Mouse (Mus musculus): ENCODE results near the gene Pdcl2. TPM values are rescaled to one million over a fixed set of nuclear protein-coding genes. Genes with fewer than 3 reads are reported as not detected.

Pdcl2 gene
- not detected in 2 replicates for polyA plus RNA-seq (2014; fragmentation: Nextera tagmentation; extraction: Ambion mirVana)

DNA sequence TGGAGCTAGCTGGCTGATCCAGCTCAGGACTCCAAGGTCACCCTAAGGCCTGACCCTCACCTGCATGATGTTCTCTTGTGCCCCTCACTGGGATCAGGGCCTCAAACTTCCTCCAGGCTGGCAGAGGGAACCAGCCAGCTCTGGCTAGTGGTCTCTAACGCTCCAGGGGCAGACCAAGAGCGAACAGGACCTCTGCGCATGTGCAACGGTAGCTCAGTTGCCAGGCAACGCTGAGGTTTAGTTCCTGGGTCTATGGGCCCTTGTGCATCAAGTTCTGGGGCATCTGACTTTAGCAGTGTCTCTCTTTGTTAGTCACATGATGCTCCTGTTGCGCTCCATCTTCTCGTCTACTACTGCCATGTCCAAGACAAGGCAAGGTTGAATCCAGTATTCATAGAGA lies at the start of gene Pdcl2:
Gene Pdcl2, minus strand, starts transcription at position 204 of the 400 bp plus-strand sequence.
- no peak for ATAC-seq (replicated peaks; ENCODE audit: insufficient number of reproducible peaks, low FRiP score, low TSS enrichment, low read depth)
- H3K27ac ChIP-seq (replicated peaks; ENCODE audit: low read depth, low read length), result no peak within 1 kb of the TSS
- no peak within 1 kb of the TSS for H3K4me2 ChIP-seq (ENCODE audit: low read depth, low read length)
- WGBS, result 91% methylated on average over 7 of the region's 7 CpGs
- no peaks in the 10 kb centered on the region for H3K36me3 ChIP-seq (replicated peaks; ENCODE audit: control insufficient read depth, insufficient read depth, low read depth, low read length)
- no peaks in the 10 kb centered on the region for H3K4me1 ChIP-seq (ENCODE audit: control insufficient read depth, insufficient read depth, low read length)
- no peak within 1 kb of the TSS for H3K4me3 ChIP-seq (ENCODE audit: low read depth, low read length)
- H3K9ac ChIP-seq (replicated peaks; ENCODE audit: low read length), result no peak within 1 kb of the TSS
- no peaks in the 10 kb centered on the region for H3K27me3 ChIP-seq (ENCODE audit: control insufficient read depth, insufficient read depth, low read length)
- no peaks in the 10 kb centered on the region for H3K9me3 ChIP-seq (replicated peaks; ENCODE audit: control insufficient read depth, low read length)
- DNase-seq (ENCODE audit: low spot score), result no peak

GRCm38 (mm10) chr5:76379216-76379615 lies 48.3 kb upstream of the Pdcl2 start:
- Histone ChIP-seq H3K27ac (replicated peaks; ENCODE audit: low read depth, low read length) (no peak overlapping the region), H3K9me3 (replicated peaks; ENCODE audit: control insufficient read depth, low read length) (no peaks in the 10 kb centered on the region), H3K27me3 (ENCODE audit: control insufficient read depth, insufficient read depth, low read length) (no peaks in the 10 kb centered on the region), H3K9ac (replicated peaks; ENCODE audit: low read length) (no peak overlapping the region), H3K36me3 (replicated peaks; ENCODE audit: control insufficient read depth, insufficient read depth, low read depth, low read length) (no peaks in the 10 kb centered on the region), H3K4me2 (ENCODE audit: low read depth, low read length) (no peak overlapping the region), H3K4me3 (ENCODE audit: low read depth, low read length) (no peak overlapping the region), H3K4me1 (ENCODE audit: control insufficient read depth, insufficient read depth, low read length) (no peaks in the 10 kb centered on the region)
- DNase-seq (ENCODE audit: low spot score) (no peak), ATAC-seq (replicated peaks; ENCODE audit: insufficient number of reproducible peaks, low FRiP score, low TSS enrichment, low read depth) (no peak)
- WGBS, result 41% methylated on average over 3 of the region's 3 CpGs

DNA sequence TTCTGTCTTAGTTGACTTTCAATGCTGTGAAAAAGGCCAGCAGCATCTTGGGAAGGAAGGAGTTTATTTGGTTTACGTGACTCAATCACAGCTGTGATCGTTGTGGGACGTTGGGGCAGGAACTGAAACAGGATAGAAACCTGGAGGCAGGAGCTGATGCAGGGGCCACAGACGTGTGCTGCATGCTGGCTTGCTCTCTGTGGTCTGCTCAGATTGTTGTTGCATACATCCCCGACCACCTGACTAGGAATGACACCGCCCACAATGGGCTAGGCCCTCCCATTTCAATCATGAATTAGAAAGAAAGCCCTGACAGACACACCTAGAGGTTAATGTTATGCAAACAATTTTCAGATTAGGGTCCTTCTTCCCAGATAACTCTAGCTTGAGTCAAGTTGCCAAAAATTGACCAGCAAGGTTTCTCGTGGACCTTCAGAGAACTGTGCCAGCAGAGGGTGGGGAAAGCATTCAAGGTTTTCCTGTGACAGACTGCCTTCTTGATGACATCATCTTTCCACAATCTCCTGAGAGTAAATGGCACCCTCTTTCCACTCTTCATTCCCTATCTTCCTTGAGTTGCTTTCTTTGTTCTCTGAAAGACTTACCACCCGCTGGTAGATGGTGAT lies 38.4 kb upstream of the Pdcl2 start:
- DNase-seq (ENCODE audit: low spot score) (no peak), ATAC-seq (replicated peaks; ENCODE audit: insufficient number of reproducible peaks, low FRiP score, low TSS enrichment, low read depth) (no peak)

GRCm38 (mm10) chr5:76365406-76365805 lies 34.5 kb upstream of the Pdcl2 start:
- Histone ChIP-seq H3K27me3 (ENCODE audit: control insufficient read depth, insufficient read depth, low read length) (peaks cover 2% of the 10 kb centered on the region; the same call in 1 of the 2 replicates), H3K4me2 (ENCODE audit: low read depth, low read length) (no peak overlapping the region), H3K9ac (replicated peaks; ENCODE audit: low read length) (no peak overlapping the region), H3K27ac (replicated peaks; ENCODE audit: low read depth, low read length) (no peak overlapping the region), H3K36me3 (replicated peaks; ENCODE audit: control insufficient read depth, insufficient read depth, low read depth, low read length) (no peaks in the 10 kb centered on the region), H3K9me3 (replicated peaks; ENCODE audit: control insufficient read depth, low read length) (no peaks in the 10 kb centered on the region), H3K4me3 (ENCODE audit: low read depth, low read length) (no peak overlapping the region), H3K4me1 (ENCODE audit: control insufficient read depth, insufficient read depth, low read length) (no peaks in the 10 kb centered on the region)
- DNase-seq (ENCODE audit: low spot score) (no peak), ATAC-seq (replicated peaks; ENCODE audit: insufficient number of reproducible peaks, low FRiP score, low TSS enrichment, low read depth) (no peak)
- 48% methylated on average over 5 of the region's 5 CpGs for WGBS

More for the DNA sequence above, 38.4 kb upstream of the Pdcl2 start:
- Histone ChIP-seq H3K9me3 (replicated peaks; ENCODE audit: control insufficient read depth, low read length) (no peaks in the 10 kb centered on the region), H3K4me3 (ENCODE audit: low read depth, low read length) (no peak overlapping the region), H3K4me2 (ENCODE audit: low read depth, low read length) (no peak overlapping the region), H3K4me1 (ENCODE audit: control insufficient read depth, insufficient read depth, low read length) (no peaks in the 10 kb centered on the region), H3K36me3 (replicated peaks; ENCODE audit: control insufficient read depth, insufficient read depth, low read depth, low read length) (no peaks in the 10 kb centered on the region), H3K27ac (replicated peaks; ENCODE audit: low read depth, low read length) (no peak overlapping the region), H3K27me3 (ENCODE audit: control insufficient read depth, insufficient read depth, low read length) (no peaks in the 10 kb centered on the region), H3K9ac (replicated peaks; ENCODE audit: low read length) (no peak overlapping the region)
- WGBS, result 75% methylated on average over 8 of the region's 8 CpGs

GRCm38 (mm10) chr5:76363453-76364104 lies 32.6 kb upstream of the Pdcl2 start, which contains the start of gene Nmu:
TSS of gene Nmu (minus strand) at chr5:76363788.
- H3K9me3 ChIP-seq (replicated peaks; ENCODE audit: control insufficient read depth, low read length), result no peaks in the 10 kb centered on the region
- peaks cover 2% of the 10 kb centered on the region; the same call in 1 of the 2 replicates for H3K27me3 ChIP-seq (ENCODE audit: control insufficient read depth, insufficient read depth, low read length)
- peak within 1 kb of the TSS; percentile 34 for H3K4me3 ChIP-seq (ENCODE audit: low read depth, low read length)
- DNase-seq (ENCODE audit: low spot score), result peak; percentile 12
- H3K4me1 ChIP-seq (ENCODE audit: control insufficient read depth, insufficient read depth, low read length), result no peaks in the 10 kb centered on the region
- ATAC-seq (replicated peaks; ENCODE audit: insufficient number of reproducible peaks, low FRiP score, low TSS enrichment, low read depth), result peak; percentile 62; the same call in 1 of the 2 replicates
- no peak within 1 kb of the TSS for H3K27ac ChIP-seq (replicated peaks; ENCODE audit: low read depth, low read length)
- H3K4me2 ChIP-seq (ENCODE audit: low read depth, low read length), result peak within 1 kb of the TSS; percentile 76
- peak within 1 kb of the TSS; percentile 29 for H3K9ac ChIP-seq (replicated peaks; ENCODE audit: low read length)
- WGBS, result 5% methylated on average over 35 of the region's 35 CpGs
- no peaks in the 10 kb centered on the region for H3K36me3 ChIP-seq (replicated peaks; ENCODE audit: control insufficient read depth, insufficient read depth, low read depth, low read length)

- H3K9ac ChIP-seq (replicated peaks; ENCODE audit: low read length), result no peak overlapping the region
- no peaks in the 10 kb centered on the region for H3K4me1 ChIP-seq (ENCODE audit: control insufficient read depth, insufficient read depth, low read length)
- ATAC-seq (replicated peaks; ENCODE audit: insufficient number of reproducible peaks, low FRiP score, low TSS enrichment, low read depth), result no peak
- H3K4me2 ChIP-seq (ENCODE audit: low read depth, low read length), result no peak overlapping the region
- H3K27ac ChIP-seq (replicated peaks; ENCODE audit: low read depth, low read length), result no peak overlapping the region
- no peaks in the 10 kb centered on the region for H3K9me3 ChIP-seq (replicated peaks; ENCODE audit: control insufficient read depth, low read length)
- WGBS, result 85% methylated on average over 4 of the region's 4 CpGs
- no peak for DNase-seq (ENCODE audit: low spot score)
- H3K4me3 ChIP-seq (ENCODE audit: low read depth, low read length), result no peak overlapping the region
- H3K27me3 ChIP-seq (ENCODE audit: control insufficient read depth, insufficient read depth, low read length), result peaks cover 2% of the 10 kb centered on the region; the same call in 1 of the 2 replicates
- no peaks in the 10 kb centered on the region for H3K36me3 ChIP-seq (replicated peaks; ENCODE audit: control insufficient read depth, insufficient read depth, low read depth, low read length)
These were observed 29.8 kb upstream of the Pdcl2 start for GRCm38 (mm10) chr5:76360786-76361185.

- no peaks in the 10 kb centered on the region for H3K4me1 ChIP-seq (ENCODE audit: control insufficient read depth, insufficient read depth, low read length)
- H3K27me3 ChIP-seq (ENCODE audit: control insufficient read depth, insufficient read depth, low read length), result peaks cover 2% of the 10 kb centered on the region; the same call in 1 of the 2 replicates
- no peak overlapping the region for H3K9ac ChIP-seq (replicated peaks; ENCODE audit: low read length)
- no peak overlapping the region for H3K27ac ChIP-seq (replicated peaks; ENCODE audit: low read depth, low read length)
- WGBS, result 82% methylated on average over 1 of the region's 1 CpGs
- no peaks in the 10 kb centered on the region for H3K36me3 ChIP-seq (replicated peaks; ENCODE audit: control insufficient read depth, insufficient read depth, low read depth, low read length)
- H3K9me3 ChIP-seq (replicated peaks; ENCODE audit: control insufficient read depth, low read length), result no peaks in the 10 kb centered on the region
- no peak overlapping the region for H3K4me3 ChIP-seq (ENCODE audit: low read depth, low read length)
- ATAC-seq (replicated peaks; ENCODE audit: insufficient number of reproducible peaks, low FRiP score, low TSS enrichment, low read depth) (no peak), DNase-seq (ENCODE audit: low spot score) (no peak)
- H3K4me2 ChIP-seq (ENCODE audit: low read depth, low read length), result no peak overlapping the region
These were observed 29.1 kb upstream of the Pdcl2 start for GRCm38 (mm10) chr5:76360057-76360456.

GRCm38 (mm10) chr5:76351953-76352611 lies 21.1 kb upstream of the Pdcl2 start:
- Histone ChIP-seq H3K4me1 (ENCODE audit: control insufficient read depth, insufficient read depth, low read length) (no peaks in the 10 kb centered on the region), H3K9ac (replicated peaks; ENCODE audit: low read length) (no peak overlapping the region), H3K4me3 (ENCODE audit: low read depth, low read length) (no peak overlapping the region), H3K9me3 (replicated peaks; ENCODE audit: control insufficient read depth, low read length) (no peaks in the 10 kb centered on the region), H3K27ac (replicated peaks; ENCODE audit: low read depth, low read length) (no peak overlapping the region), H3K36me3 (replicated peaks; ENCODE audit: control insufficient read depth, insufficient read depth, low read depth, low read length) (no peaks in the 10 kb centered on the region), H3K4me2 (ENCODE audit: low read depth, low read length) (no peak overlapping the region), H3K27me3 (ENCODE audit: control insufficient read depth, insufficient read depth, low read length) (no peaks in the 10 kb centered on the region)
- 59% methylated on average over 7 of the region's 7 CpGs for WGBS
- DNase-seq (ENCODE audit: low spot score), result no peak
- ATAC-seq (replicated peaks; ENCODE audit: insufficient number of reproducible peaks, low FRiP score, low TSS enrichment, low read depth), result no peak
